ENCODE assay signal across 8 mouse cellular contexts in genomic region chr4:44577293-44577692, GRCm38 (mm10).
DNase-seq lines count a peak whose midpoint lies in the region; ATAC-seq and TF ChIP-seq lines count a peak whose summit lies in the region.
"Had no signal": no experiment of that assay in that cellular context is flagged by ENCODE, and none has a peak within 500 bp of the region (broad histone marks: within the 10 kb centered on the region; RNA-seq: fewer than 3 reads in every experiment).

No protein-coding gene starts in this region.

- no peak overlapping the region for H3K4me2 ChIP-seq in kidney, embryonic 14.5 days (replicated peaks; ENCODE audit: low read depth, low read length)
- H3K4me2 ChIP-seq: liver, embryonic 15.5 days had no signal

- H3K36me3 ChIP-seq in kidney, embryonic 14.5 days (ENCODE audit: control insufficient read depth, insufficient read depth, low read length) = no peaks in the 10 kb centered on the region
- H3K36me3 ChIP-seq in E14TG2a.4 (ENCODE audit: insufficient read depth, low read length) = no peaks in the 10 kb centered on the region
- H3K36me3 ChIP-seq: liver, embryonic 15.5 days had no signal

- intact Hi-C loops in left cerebral cortex, postnatal 4 days (cut with DNase I) = no loop called here

- DNase-seq in kidney, adult 18-20 months = peak; percentile 57
- DNase-seq in adipocyte (ENCODE audit: low spot score) = peak; percentile 55
- DNase-seq in embryo, embryonic 9.5 days (ENCODE audit: extremely low spot score) = peak; percentile 61
- peak; percentile 85 for DNase-seq in left cerebral cortex, postnatal 4 days
- DNase-seq in right cerebral cortex, postnatal 14 days = peak; percentile 66

- H3K4me3 ChIP-seq in kidney, embryonic 14.5 days (ENCODE audit: low read length) = no peak overlapping the region
- no peak overlapping the region for H3K4me3 ChIP-seq in E14TG2a.4 (replicated peaks; ENCODE audit: low read length)
- H3K4me3 ChIP-seq: liver, embryonic 15.5 days had no signal

- 46% methylated on average over 5 of the region's 5 CpGs for WGBS in kidney, embryonic 14.5 days

- TF ChIP-seq CTCF in E14TG2a.4 (conservative IDR thresholded peaks at IDR 0.05; ENCODE audit: low read length) = peak; percentile 56

- H3K9me3 ChIP-seq in kidney, embryonic 14.5 days (ENCODE audit: control insufficient read depth, low read length) = no peaks in the 10 kb centered on the region
- no peaks in the 10 kb centered on the region for H3K9me3 ChIP-seq in E14TG2a.4 (ENCODE audit: low read length)
- H3K9me3 ChIP-seq: liver, embryonic 15.5 days had no signal

- no peaks in the 10 kb centered on the region for H3K4me1 ChIP-seq in kidney, embryonic 14.5 days (ENCODE audit: control insufficient read depth, insufficient read depth, low read length)
- H3K4me1 ChIP-seq in E14TG2a.4 (replicated peaks; ENCODE audit: low read depth, low read length) = no peaks in the 10 kb centered on the region
- H3K4me1 ChIP-seq: liver, embryonic 15.5 days had no signal

- H3K27me3 ChIP-seq in kidney, embryonic 14.5 days (ENCODE audit: control insufficient read depth, insufficient read depth, low read length) = no peaks in the 10 kb centered on the region
- peaks cover 10% of the 10 kb centered on the region; the same call in 1 of the 2 replicates for H3K27me3 ChIP-seq in E14TG2a.4 (ENCODE audit: insufficient read depth, low read length)
- H3K27me3 ChIP-seq: liver, embryonic 15.5 days had no signal

- no peak overlapping the region for H3K9ac ChIP-seq in kidney, embryonic 14.5 days (ENCODE audit: low read depth, low read length)
- H3K9ac ChIP-seq: liver, embryonic 15.5 days had no signal

- ATAC-seq in kidney, embryonic 14.5 days (ENCODE audit: low FRiP score, low TSS enrichment) = no peak

- H3K27ac ChIP-seq in kidney, embryonic 14.5 days (ENCODE audit: low read depth, low read length) = no peak overlapping the region
- H3K27ac ChIP-seq: liver, embryonic 15.5 days had no signal
